Mouse (Mus musculus) CH12.LX (cell line): ENCODE measurements around the gene Gm17349. TPM values are rescaled to one million over a fixed set of nuclear protein-coding genes. Genes with fewer than 3 reads are reported as not detected.

ENCODE experiments used
- DNase-seq: peaks from one replicate; pipeline ENCODE4 v3.0.0-alpha.2; 2013; ENCODE audit errors: extremely low read depth
- H3K27ac ChIP-seq: 2 replicates; pipeline ENCODE4 v1.5.1; 2012; ENCODE audit warnings: low read depth, mild to moderate bottlenecking, control low read depth, moderate library complexity; ENCODE audit not compliant: insufficient read depth
- H3K27me3 ChIP-seq: replicated peaks from 2 replicates; pipeline ENCODE3; 2012; ENCODE audit warnings: inconsistent platforms
- H3K36me3 ChIP-seq, 2 experiments: replicated peaks in 1 of 2; 2 replicates each; pipeline versions ENCODE3 to v1.6.1; 2012; ENCODE audit warnings: inconsistent platforms in 1 of 2, low read length in 1 of 2, mild to moderate bottlenecking in 1 of 2, mixed read lengths in 1 of 2, moderate library complexity in 1 of 2; ENCODE audit not compliant: control insufficient read depth in 1 of 2, insufficient read depth in 1 of 2
- H3K4me1 ChIP-seq, 2 experiments: 2 replicates each; pipeline ENCODE4 v1.6.1; 2012; ENCODE audit warnings: inconsistent platforms in 1 of 2, moderate library complexity in 1 of 2; ENCODE audit not compliant: insufficient read depth in 2 of 2, control insufficient read depth in 1 of 2
- H3K4me2 ChIP-seq: 2 replicates; pipeline ENCODE4 v1.6.1; 2012; ENCODE audit warnings: low read depth, mild to moderate bottlenecking, control low read depth; ENCODE audit not compliant: poor library complexity, insufficient read depth, severe bottlenecking
- H3K4me3 ChIP-seq, 3 experiments: fragments of 150-350 bp in 1 of 3; sonication (generic) in 1 of 3; replicated peaks in 1 of 3; 2 replicates each; pipeline versions ENCODE3 to v1.5.1; 2011 to 2012; ENCODE audit warnings: low read depth in 2 of 3, low read length in 2 of 3, mild to moderate bottlenecking in 2 of 3, moderate library complexity in 2 of 3, control low read depth in 1 of 3, improper control_type of control experiment in 1 of 3, inconsistent platforms in 1 of 3, mixed read lengths in 1 of 3; ENCODE audit not compliant: poor library complexity in 1 of 3
- H3K79me2 ChIP-seq: replicated peaks from 2 replicates; pipeline ENCODE4 v1.6.1; 2012; ENCODE audit warnings: mild to moderate bottlenecking, moderate library complexity; ENCODE audit not compliant: control insufficient read depth, poor library complexity, insufficient read depth, severe bottlenecking; ENCODE audit errors: extremely low read depth
- H3K9ac ChIP-seq: 2 replicates; pipeline ENCODE4 v1.6.1; 2012; ENCODE audit warnings: low read depth, mild to moderate bottlenecking, control low read depth, moderate library complexity; ENCODE audit not compliant: insufficient read depth
- H3K9me3 ChIP-seq: replicated peaks from 2 replicates; pipeline ENCODE3; 2012; ENCODE audit warnings: low read length, inconsistent platforms, mixed read lengths
- CHD1 ChIP-seq: IDR thresholded peaks from 2 replicates; pipeline ENCODE4 v1.6.1; 2012; ENCODE audit warnings: low read depth, low read length, improper control_type of control experiment, inconsistent platforms
- CTCF ChIP-seq, 2 experiments: IDR thresholded peaks in 1 of 2; conservative IDR thresholded peaks in 1 of 2; 2 replicates each; pipeline ENCODE4 v1.5.1; 2011 to 2012; ENCODE audit warnings: low read depth in 2 of 2, low read length in 2 of 2, improper control_type of control experiment in 1 of 2, inconsistent platforms in 1 of 2, mild to moderate bottlenecking in 1 of 2, moderate library complexity in 1 of 2
- EP300 ChIP-seq: IDR thresholded peaks from 2 replicates; pipeline ENCODE4 v1.6.1; 2011; ENCODE audit warnings: low read length, improper control_type of control experiment
- ETS1 ChIP-seq: conservative IDR thresholded peaks from 2 replicates; pipeline ENCODE4 v1.6.1; 2012; ENCODE audit warnings: low read depth, mild to moderate bottlenecking, inconsistent platforms, low read length, improper control_type of control experiment, moderate library complexity
- IRF4 ChIP-seq: IDR thresholded peaks from 2 replicates; pipeline ENCODE4 v1.6.1; 2014; ENCODE audit warnings: low read depth, mild to moderate bottlenecking, inconsistent platforms, low read length, improper control_type of control experiment
- JUN ChIP-seq: IDR thresholded peaks from 2 replicates; pipeline ENCODE4 v1.6.1; 2011; ENCODE audit warnings: low read depth, mild to moderate bottlenecking, low read length, improper control_type of control experiment, moderate library complexity; ENCODE audit not compliant: insufficient read depth
- JUND ChIP-seq: conservative IDR thresholded peaks from 2 replicates; pipeline ENCODE4 v1.6.1; 2011; ENCODE audit warnings: low read depth, low read length, improper control_type of control experiment
- MAFK ChIP-seq: IDR thresholded peaks from 2 replicates; pipeline ENCODE4 v1.6.1; 2011; ENCODE audit warnings: low read length, improper control_type of control experiment; ENCODE audit not compliant: insufficient replicate concordance
- MAX ChIP-seq: IDR thresholded peaks from 2 replicates; pipeline ENCODE4 v1.6.1; 2011; ENCODE audit warnings: low read length, improper control_type of control experiment
- MAZ ChIP-seq: IDR thresholded peaks from 2 replicates; pipeline ENCODE4 v1.6.1; 2012; ENCODE audit warnings: low read depth, mild to moderate bottlenecking, inconsistent platforms, low read length, improper control_type of control experiment, moderate library complexity
- MEF2A ChIP-seq: IDR thresholded peaks from 2 replicates; pipeline ENCODE4 v1.6.1; 2014; ENCODE audit warnings: low read depth, mild to moderate bottlenecking, inconsistent platforms, low read length, improper control_type of control experiment, borderline replicate concordance
- NELFE ChIP-seq: IDR thresholded peaks from 2 replicates; pipeline ENCODE4 v1.6.1; 2011; ENCODE audit warnings: low read depth, low read length, improper control_type of control experiment
- PAX5 ChIP-seq: IDR thresholded peaks from 2 replicates; pipeline ENCODE4 v1.6.1; 2012; ENCODE audit warnings: low read length, inconsistent platforms, mixed read lengths
- RCOR1 ChIP-seq: conservative IDR thresholded peaks from 2 replicates; pipeline ENCODE4 v1.6.1; 2012; ENCODE audit warnings: low read depth, mild to moderate bottlenecking, inconsistent platforms, low read length, improper control_type of control experiment
- SIN3A ChIP-seq: IDR thresholded peaks from 2 replicates; pipeline ENCODE4 v1.6.1; 2012; ENCODE audit warnings: low read length, improper control_type of control experiment, inconsistent platforms
- TBP ChIP-seq: conservative IDR thresholded peaks from 2 replicates; pipeline ENCODE4 v1.6.1; 2011; ENCODE audit warnings: low read depth, low read length, improper control_type of control experiment
- TCF12 ChIP-seq: IDR thresholded peaks from 2 replicates; pipeline ENCODE4 v1.6.1; 2014; ENCODE audit warnings: low read depth, mild to moderate bottlenecking, inconsistent platforms, low read length, improper control_type of control experiment
- USF1 ChIP-seq: IDR thresholded peaks from 2 replicates; pipeline ENCODE4 v1.6.1; 2014; ENCODE audit warnings: low read depth, mild to moderate bottlenecking, inconsistent platforms, low read length, improper control_type of control experiment
- ZC3H11A ChIP-seq: IDR thresholded peaks from 2 replicates; pipeline ENCODE4 v1.6.1; 2012; ENCODE audit warnings: low read depth, mild to moderate bottlenecking, inconsistent platforms, low read length, improper control_type of control experiment
- dilution Hi-C: fragments of 300-500 bp; cut with MboI; formaldehyde crosslinking; loops from 2 replicates; pipeline ENCODE4 v1.14.3; 2020; ENCODE audit warnings: low sequenced_read_pairs; ENCODE audit not compliant: extremely low pct_unique_long_range_greater_than_20kb, extremely low pct_ligation_motif_present
- in situ Hi-C: fragments of 300-500 bp; cut with MboI; formaldehyde crosslinking; loops from 3 replicates; pipeline ENCODE4 v1.14.3; 2019; ENCODE audit warnings: low sequenced_read_pairs, low pct_ligation_motif_present, low pct_unique_long_range_greater_than_20kb, mixed read lengths
- polyA plus RNA-seq: library from polyadenylated mRNA; unstranded; fragments of >175 nt; gene quantifications from 2 replicates; pipeline ENCODE4 v1.2.1, GENCODE M21; 2012; ENCODE audit warnings: low read depth; ENCODE audit not compliant: insufficient read length
- total RNA-seq, 2 experiments: library from RNA; depleted of rRNA; stranded (reverse); fragments of 300-350 nt in 1 of 2; fragments of >200 nt in 1 of 2; gene quantifications; 2 replicates each; pipeline ENCODE4 v1.2.3; 2012 to 2014

Gm17349 gene
- total and polyA plus RNA-seq, 3 experiments = 2.1 TPM; not detected in 2

DNA sequence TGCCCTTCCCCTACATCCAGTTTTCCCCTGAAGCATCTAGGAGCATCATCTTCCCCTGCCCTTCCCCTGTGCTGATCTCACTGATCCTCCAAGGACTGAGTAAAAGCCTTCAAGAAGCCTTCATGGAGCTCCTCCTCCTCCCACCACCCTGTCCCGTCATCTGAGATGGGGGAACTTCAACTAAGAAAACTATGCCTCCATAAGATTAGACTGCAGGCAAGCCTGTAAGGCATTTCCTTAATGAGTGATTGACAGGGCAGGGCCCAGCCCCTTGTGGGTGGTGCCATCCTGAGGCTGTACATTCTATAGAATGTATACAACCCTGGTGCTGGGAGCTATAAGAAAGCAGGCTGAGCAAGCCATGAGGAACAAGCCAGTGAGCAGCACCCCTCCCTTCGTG is 46.9 kb downstream of the Gm17349 start:
- TF ChIP-seq JUND = no peak

DNA sequence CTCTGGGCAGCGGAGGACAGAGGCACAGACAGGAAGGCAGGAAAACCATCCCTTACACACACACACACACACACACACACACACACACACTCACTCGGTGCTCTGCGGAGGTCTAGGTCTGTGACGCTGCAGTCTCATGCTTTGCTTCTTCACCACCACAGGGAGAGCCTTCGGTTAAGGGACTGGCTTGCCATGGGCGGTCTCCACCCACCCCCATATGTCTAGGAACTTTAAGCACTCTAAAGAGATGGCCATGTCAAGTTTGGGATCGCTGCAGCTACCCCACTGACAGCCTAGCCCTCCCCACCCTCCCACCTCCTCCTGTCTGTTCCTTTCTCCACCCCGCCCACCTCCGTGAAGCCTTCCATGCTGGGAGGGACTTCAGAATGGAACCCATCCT is 49.3 kb downstream of the Gm17349 start:
- H3K9ac ChIP-seq = no peak overlapping the region
- no peak overlapping the region for H3K27ac ChIP-seq
- dilution Hi-C loops = no loop called here
- in situ Hi-C loops = no loop called here
- H3K79me2 ChIP-seq = peaks cover 4% of the 10 kb centered on the region
- no peak overlapping the region for H3K4me3 ChIP-seq
- no peak for DNase-seq
- H3K4me1 ChIP-seq = peaks cover 0 to 12% of the 10 kb centered on the region in 2 experiments; a peak in 2 of 4 replicates
- no peaks in the 10 kb centered on the region for H3K9me3 ChIP-seq
- no peak overlapping the region for H3K4me2 ChIP-seq
- H3K36me3 ChIP-seq = no peaks in the 10 kb centered on the region
- peaks cover 30% of the 10 kb centered on the region for H3K27me3 ChIP-seq
- TF ChIP-seq IRF4 = no peak

More for the DNA sequence above, 46.9 kb downstream of the Gm17349 start:
- Histone ChIP-seq H3K4me1 (no peaks in the 10 kb centered on the region; a peak in 1 of 4 replicates), H3K36me3 (no peaks in the 10 kb centered on the region), H3K9ac (no peak overlapping the region), H3K4me2 (no peak overlapping the region), H3K4me3 (no peak overlapping the region), H3K9me3 (no peaks in the 10 kb centered on the region), H3K79me2 (no peaks in the 10 kb centered on the region), H3K27me3 (peaks cover 45% of the 10 kb centered on the region), H3K27ac (no peak overlapping the region)
- dilution Hi-C loops (no loop called here), in situ Hi-C loops (no loop called here)
- DNase-seq = no peak

DNA sequence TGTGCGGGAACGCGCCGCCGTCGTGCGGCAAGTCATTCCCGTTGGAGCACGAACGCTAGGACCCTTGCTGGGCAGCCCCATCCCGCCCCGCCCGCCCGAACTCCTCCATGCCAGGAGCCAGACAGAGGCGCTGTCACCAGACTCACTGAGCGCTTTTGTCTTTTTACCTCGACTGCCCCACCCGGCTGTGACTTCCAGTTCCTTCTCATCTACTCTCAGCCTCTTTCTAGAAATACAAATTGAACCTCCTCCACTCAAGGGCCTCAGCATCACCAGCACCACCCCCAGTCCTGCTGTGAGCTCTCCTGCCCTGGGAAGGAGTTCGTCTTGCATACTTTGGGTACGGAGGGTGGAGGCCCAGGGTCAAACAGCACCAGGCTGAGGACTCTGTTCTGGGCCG is 51.4 kb downstream of the Gm17349 start:
- Histone ChIP-seq H3K9me3 (no peaks in the 10 kb centered on the region), H3K4me1 (peaks cover 3 to 29% of the 10 kb centered on the region in 2 experiments; a peak in 3 of 4 replicates), H3K79me2 (peaks cover 23% of the 10 kb centered on the region), H3K4me2 (no peak overlapping the region), H3K4me3 (no peak overlapping the region), H3K27me3 (peaks cover 30% of the 10 kb centered on the region), H3K27ac (no peak overlapping the region), H3K36me3 (peaks cover 0 to 2% of the 10 kb centered on the region in 2 experiments), H3K9ac (no peak overlapping the region)
- in situ Hi-C loops (no loop called here), dilution Hi-C loops (no loop called here)
- TF ChIP-seq ETS1 = no peak
- no peak for TF ChIP-seq CTCF (conservative IDR thresholded peaks at IDR 0.05 in 1 of 2, IDR thresholded peaks at IDR 0.05 in 1 of 2; ENCODE audit: low read depth in 2 of 2, low read length in 2 of 2)
- TF ChIP-seq JUN = no peak
- TF ChIP-seq CHD1 = no peak
- no peak for TF ChIP-seq MAX
- TF ChIP-seq NELFE = no peak
- TF ChIP-seq RCOR1 = no peak
- no peak for TF ChIP-seq MEF2A
- TF ChIP-seq ZC3H11A = no peak
- TF ChIP-seq USF1 = no peak
- no peak for TF ChIP-seq PAX5
- TF ChIP-seq SIN3A = no peak
- no peak for TF ChIP-seq MAZ
- TF ChIP-seq TCF12 = no peak
- no peak for TF ChIP-seq EP300
- no peak for TF ChIP-seq TBP
- no peak for TF ChIP-seq MAFK
- DNase-seq = no peak
